Mouse (Mus musculus) hindbrain, embryonic 16.5 days (tissue): ENCODE data around the gene Atp1a3. TPM values are rescaled to one million over a fixed set of nuclear protein-coding genes. Genes with fewer than 3 reads are reported as not detected.
A peak's percentile ranks its signal among the peaks of the same experiment; 100 is the strongest.

Source experiments
- ATAC-seq: fragments of 200-750 bp; cut with Nextera tagmentation; 2 replicates; pipeline ENCODE4 v1.8.0; 2017; ENCODE audit warnings: moderate TSS enrichment, moderate library complexity
- H3K27ac ChIP-seq: fragments of 300-500 bp; sonication (generic); 2 replicates; pipeline ENCODE4 v1.5.1; 2014; ENCODE audit warnings: low read depth, mild to moderate bottlenecking, control low read depth, low read length, moderate library complexity
- H3K27me3 ChIP-seq: fragments of 300-500 bp; sonication (generic); replicated peaks from 2 replicates; pipeline ENCODE4 v1.6.1; 2014; ENCODE audit warnings: low read length; ENCODE audit not compliant: control insufficient read depth, insufficient read depth
- H3K36me3 ChIP-seq: fragments of 300-500 bp; sonication (generic); 2 replicates; pipeline ENCODE4 v1.6.1; 2014; ENCODE audit warnings: mild to moderate bottlenecking, low read length, moderate library complexity, mixed read lengths; ENCODE audit not compliant: control insufficient read depth, insufficient read depth
- H3K4me1 ChIP-seq: fragments of 300-500 bp; sonication (generic); 2 replicates; pipeline ENCODE4 v1.6.1; 2014; ENCODE audit warnings: low read depth, low read length; ENCODE audit not compliant: control insufficient read depth, insufficient read depth
- H3K4me2 ChIP-seq: fragments of 300-500 bp; sonication (generic); 2 replicates; pipeline ENCODE4 v1.6.1; 2014; ENCODE audit warnings: mild to moderate bottlenecking, low read length, control low read depth, moderate library complexity
- H3K4me3 ChIP-seq: fragments of 300-500 bp; sonication (generic); 2 replicates; pipeline ENCODE4 v1.5.1; 2014; ENCODE audit warnings: mild to moderate bottlenecking, low read length, control low read depth, moderate library complexity
- H3K9ac ChIP-seq: fragments of 300-500 bp; sonication (generic); 2 replicates; pipeline ENCODE4 v1.6.1; 2014; ENCODE audit warnings: low read depth, mild to moderate bottlenecking, control low read depth, low read length, moderate library complexity
- H3K9me3 ChIP-seq: fragments of 300-500 bp; sonication (generic); 2 replicates; pipeline ENCODE4 v1.6.1; 2014; ENCODE audit warnings: mild to moderate bottlenecking, low read length, moderate library complexity; ENCODE audit not compliant: control insufficient read depth
- WGBS: fragments of 180-500 bp; shearing (Covaris S2); extraction: QIAGEN DNeasy Blood & Tissue Kit; methylation state at CpG from one replicate; pipeline ENCODE4 v1.1.7; 2014; 5-methylcytosine and 5-hydroxymethylcytosine counted together
- polyA plus RNA-seq: library from polyadenylated mRNA; unstranded; fragments of >200 nt; fragmentation: Nextera tagmentation; extraction: Ambion mirVana; gene quantifications from 2 replicates; pipeline ENCODE4 v1.2.1, GENCODE M21; 2015

Atp1a3 gene
- polyA plus RNA-seq, 1 experiment from 2014 or later, result 678 TPM

DNA sequence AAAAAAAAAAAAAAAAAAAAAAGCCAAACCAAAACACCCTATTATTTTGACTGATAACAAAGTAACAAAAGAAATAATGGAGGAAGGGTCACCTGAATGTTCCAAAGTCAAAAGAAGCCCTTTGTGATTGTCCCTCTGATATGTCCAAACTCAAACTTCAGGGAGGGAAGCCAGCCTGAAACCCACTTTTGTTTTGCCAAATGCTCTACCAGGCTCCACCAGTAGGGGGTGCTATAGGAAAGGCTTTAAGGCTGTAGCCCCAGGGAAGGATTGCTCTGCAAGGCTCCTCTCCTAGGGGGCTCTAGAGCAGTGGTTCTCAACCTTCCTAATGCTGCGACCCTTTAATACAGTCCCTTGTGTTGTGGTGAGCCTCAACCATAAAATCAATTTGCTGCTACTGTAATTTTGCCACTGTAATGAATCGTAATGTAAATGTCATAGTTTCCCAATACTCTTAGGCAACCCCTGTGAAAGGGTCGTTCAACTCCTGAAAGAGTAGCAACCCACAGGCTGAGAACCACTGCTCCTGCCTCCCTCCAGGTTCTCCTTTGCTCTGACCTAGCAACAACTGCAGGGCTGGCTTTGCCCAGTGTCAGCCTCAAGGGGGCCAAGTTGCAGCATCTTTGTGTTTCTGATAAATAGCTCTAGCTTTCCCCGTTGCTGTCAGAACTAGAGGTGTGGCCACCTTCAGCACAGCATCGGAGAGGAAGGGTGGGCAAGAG is 24.4 kb upstream of the Atp1a3 start:
- no peaks in the 10 kb centered on the region for H3K9me3 ChIP-seq
- no peak overlapping the region for H3K9ac ChIP-seq
- 36% methylated on average over 5 of the region's 5 CpGs for WGBS
- ATAC-seq, result peak; percentile 32; the same call in 1 of the 2 replicates
- H3K36me3 ChIP-seq, result peaks cover 14% of the 10 kb centered on the region
- H3K4me1 ChIP-seq, result no peaks in the 10 kb centered on the region; the same call in 1 of the 2 replicates
- no peak overlapping the region for H3K4me2 ChIP-seq
- no peaks in the 10 kb centered on the region for H3K27me3 ChIP-seq
- no peak overlapping the region for H3K4me3 ChIP-seq
- H3K27ac ChIP-seq, result no peak overlapping the region

- Histone ChIP-seq H3K4me1 (no peaks in the 10 kb centered on the region; the same call in 1 of the 2 replicates), H3K4me3 (no peak overlapping the region), H3K27ac (no peak overlapping the region), H3K9ac (no peak overlapping the region), H3K36me3 (peaks cover 28% of the 10 kb centered on the region), H3K9me3 (no peaks in the 10 kb centered on the region), H3K4me2 (no peak overlapping the region), H3K27me3 (no peaks in the 10 kb centered on the region)
- ATAC-seq, result no peak
- WGBS, result 74% methylated on average over 7 of the region's 7 CpGs
Observed at GRCm38 (mm10) chr7:25026452-25026851, 20.7 kb upstream of the Atp1a3 start.

DNA sequence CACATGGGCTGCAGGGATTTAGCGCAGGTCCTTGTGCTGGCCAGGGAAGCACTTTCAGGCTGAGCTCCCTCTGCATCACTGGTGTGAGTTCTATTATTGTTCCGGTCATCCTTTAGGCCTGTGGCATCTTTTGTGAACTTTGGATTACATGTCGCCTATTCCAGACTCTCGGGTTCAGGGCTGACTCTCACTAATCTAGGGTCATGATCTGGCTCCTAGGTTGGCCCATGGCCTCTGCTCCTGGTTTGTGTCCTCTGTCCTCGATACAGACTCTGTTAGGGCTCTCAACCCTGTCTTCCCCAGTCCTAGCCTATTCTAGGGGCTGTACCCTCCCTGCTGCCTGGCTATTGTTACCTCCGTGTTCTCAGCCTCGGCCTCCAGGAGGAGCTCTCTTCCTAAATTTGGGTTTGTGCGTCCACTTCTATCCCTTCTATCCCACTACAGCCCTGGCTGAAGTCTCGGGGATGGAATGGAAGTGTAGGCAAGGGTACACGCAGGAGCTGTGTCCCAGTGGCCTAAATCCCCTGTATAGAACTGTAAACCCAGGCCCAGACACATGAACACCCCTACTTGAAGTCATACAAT is 20.2 kb upstream of the Atp1a3 start:
- H3K27ac ChIP-seq, result no peak overlapping the region
- peaks cover 33% of the 10 kb centered on the region for H3K36me3 ChIP-seq
- WGBS, result 57% methylated on average over 10 of the region's 10 CpGs
- H3K4me1 ChIP-seq, result no peaks in the 10 kb centered on the region; the same call in 1 of the 2 replicates
- no peak overlapping the region for H3K4me2 ChIP-seq
- H3K9ac ChIP-seq, result no peak overlapping the region
- H3K27me3 ChIP-seq, result no peaks in the 10 kb centered on the region
- no peaks in the 10 kb centered on the region for H3K9me3 ChIP-seq
- ATAC-seq, result no peak
- H3K4me3 ChIP-seq, result no peak overlapping the region

DNA sequence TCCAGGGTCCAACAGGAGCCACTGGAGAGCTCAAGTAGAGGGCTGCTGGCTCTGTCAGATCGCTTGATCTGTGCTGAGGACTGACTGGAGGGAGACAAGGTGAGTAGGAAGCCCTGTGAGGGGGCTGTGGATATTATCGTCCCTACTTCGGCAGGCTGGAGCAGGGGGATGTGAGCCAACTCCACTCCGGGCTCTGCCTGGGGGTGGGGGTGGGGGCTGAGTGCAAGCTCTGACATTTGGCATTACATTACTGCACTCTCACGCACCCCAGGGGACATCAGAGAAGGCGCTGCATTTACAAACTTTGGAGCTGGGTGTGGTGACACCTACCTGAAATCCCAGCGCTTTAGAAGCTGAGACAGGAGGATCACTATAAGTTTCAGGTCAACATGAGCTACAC is 5.8 kb upstream of the Atp1a3 start:
- H3K4me2 ChIP-seq, result no peak overlapping the region
- H3K27ac ChIP-seq, result no peak overlapping the region
- H3K4me3 ChIP-seq, result no peak overlapping the region
- no peak for ATAC-seq
- H3K4me1 ChIP-seq, result peaks cover 38% of the 10 kb centered on the region
- no peak overlapping the region for H3K9ac ChIP-seq
- no peaks in the 10 kb centered on the region for H3K9me3 ChIP-seq
- 82% methylated on average over 7 of the region's 7 CpGs for WGBS
- H3K27me3 ChIP-seq, result no peaks in the 10 kb centered on the region
- peaks cover 28% of the 10 kb centered on the region for H3K36me3 ChIP-seq

- no peak for ATAC-seq
- H3K4me2 ChIP-seq, result peak overlapping the region; percentile 65
- H3K27me3 ChIP-seq, result no peaks in the 10 kb centered on the region
- H3K27ac ChIP-seq, result peak overlapping the region; percentile 97
- H3K9ac ChIP-seq, result peak overlapping the region; percentile 64
- no peaks in the 10 kb centered on the region for H3K9me3 ChIP-seq
- peaks cover 45% of the 10 kb centered on the region for H3K4me1 ChIP-seq
- 2% methylated on average over 88 of the region's 97 CpGs for WGBS
- peak overlapping the region; percentile 36 for H3K4me3 ChIP-seq
- peaks cover 22% of the 10 kb centered on the region for H3K36me3 ChIP-seq
Observed at GRCm38 (mm10) chr7:25010090-25010913, 4.5 kb upstream of the Atp1a3 start.

GRCm38 (mm10) chr7:25009099-25009700 is 3.4 kb upstream of the Atp1a3 start:
- peak; percentile 19 for ATAC-seq
- peak overlapping the region; percentile 65 for H3K4me2 ChIP-seq
- peaks cover 13% of the 10 kb centered on the region; the same call in 1 of the 2 replicates for H3K36me3 ChIP-seq
- WGBS, result 5% methylated on average over 20 of the region's 20 CpGs
- peaks cover 45% of the 10 kb centered on the region for H3K4me1 ChIP-seq
- H3K9me3 ChIP-seq, result no peaks in the 10 kb centered on the region
- H3K4me3 ChIP-seq, result peak overlapping the region; percentile 33
- H3K27me3 ChIP-seq, result no peaks in the 10 kb centered on the region
- H3K27ac ChIP-seq, result peak overlapping the region; percentile 97
- peak overlapping the region; percentile 64 for H3K9ac ChIP-seq

DNA sequence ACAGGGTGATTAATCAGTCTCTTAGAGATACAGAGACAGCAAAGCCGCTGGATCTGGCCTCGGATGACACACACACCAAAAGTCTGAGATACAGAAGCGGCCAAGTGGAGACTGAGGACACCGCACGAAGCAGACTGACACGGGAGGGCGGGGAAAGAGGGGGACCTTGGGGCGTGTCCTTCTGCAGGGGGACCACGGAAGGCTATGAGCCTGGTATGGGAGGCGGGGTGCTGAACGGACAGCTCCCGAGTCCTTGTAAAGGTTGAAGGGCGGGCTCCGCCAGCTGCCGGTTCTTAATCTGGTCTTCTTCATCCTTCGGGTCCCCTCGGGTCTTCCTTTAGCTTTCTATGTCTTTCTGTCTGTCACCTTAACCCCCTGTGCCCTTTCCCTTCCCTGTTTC is 2.9 kb upstream of the Atp1a3 start:
- Histone ChIP-seq H3K9ac (peak overlapping the region; percentile 64), H3K4me1 (peaks cover 51% of the 10 kb centered on the region), H3K27me3 (no peaks in the 10 kb centered on the region), H3K4me2 (peak overlapping the region; percentile 65), H3K27ac (peak overlapping the region; percentile 97), H3K9me3 (no peaks in the 10 kb centered on the region), H3K36me3 (peaks cover 9% of the 10 kb centered on the region; the same call in 1 of the 2 replicates), H3K4me3 (peak overlapping the region; percentile 33)
- WGBS, result 2% methylated on average over 17 of the region's 17 CpGs
- 0 out of 2 replicates have a peak, but pooled peaks have one; percentile 7 for ATAC-seq

DNA sequence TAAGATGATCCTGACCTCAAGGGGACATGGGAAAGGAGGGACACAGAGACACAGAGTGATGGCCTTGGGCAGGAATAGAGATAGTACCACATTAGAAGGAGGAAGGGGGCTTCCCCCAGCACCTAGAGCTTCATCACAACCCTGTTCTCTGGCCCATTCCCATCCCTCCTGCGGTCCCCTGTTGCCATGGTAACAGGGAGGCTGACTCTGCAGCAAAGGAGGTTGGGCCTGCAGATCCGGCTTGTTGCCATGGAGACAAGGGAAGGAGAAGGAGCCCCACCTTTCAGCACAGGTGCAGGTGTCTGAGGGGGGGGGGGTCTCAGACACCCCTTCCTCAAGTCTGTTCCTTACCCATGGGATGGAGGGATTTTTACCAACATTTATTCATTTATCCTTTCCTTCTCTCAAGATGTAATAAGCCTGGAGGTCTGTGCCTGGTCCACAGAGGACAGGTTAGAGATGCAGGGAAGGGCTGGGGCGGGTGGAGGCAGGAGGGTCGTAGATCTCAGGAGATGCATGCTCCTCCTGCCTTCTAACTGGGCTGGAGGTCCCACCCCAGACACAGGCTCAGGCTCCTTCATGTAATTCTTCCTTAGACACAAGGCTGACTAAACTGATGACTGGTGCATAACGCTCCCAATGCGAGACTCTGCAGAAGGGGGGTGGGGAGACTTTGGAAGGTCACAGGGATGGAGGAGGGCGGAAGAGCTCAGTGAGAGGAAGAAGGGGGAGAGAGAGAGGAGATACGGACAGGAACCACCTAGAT is 2.0 kb upstream of the Atp1a3 start:
- no peaks in the 10 kb centered on the region for H3K9me3 ChIP-seq
- ATAC-seq, result peak; percentile 44
- H3K4me3 ChIP-seq, result peak overlapping the region; percentile 33
- peak overlapping the region; percentile 64 for H3K9ac ChIP-seq
- no peaks in the 10 kb centered on the region for H3K27me3 ChIP-seq
- 17% methylated on average over 8 of the region's 8 CpGs for WGBS
- H3K4me1 ChIP-seq, result peaks cover 58% of the 10 kb centered on the region
- peak overlapping the region; percentile 65 for H3K4me2 ChIP-seq
- peaks cover 7% of the 10 kb centered on the region; the same call in 1 of the 2 replicates for H3K36me3 ChIP-seq
- peak overlapping the region; percentile 97 for H3K27ac ChIP-seq
